Mouse (Mus musculus): Measurements from ENCODE around the gene Alcam.

GRCm38 (mm10) chr16:52333631-52334030, 120.2 kb downstream of the Alcam start:
- TF ChIP-seq GATA1 (IDR thresholded peaks at IDR 0.05; ENCODE audit: low read length) (no peak), TAL1 (IDR thresholded peaks at IDR 0.05; ENCODE audit: low read length) (no peak)
